Mouse (Mus musculus): ENCODE results near the gene Dzip3.

The Dzip3 gene

GRCm38 (mm10) chr16:48993559-48994342 is at the start of gene Dzip3, which contains the start of gene Cip2a:
Gene Dzip3, minus strand, starts transcription at chr16:48994165.
Gene Cip2a, plus strand, starts transcription at chr16:48994185.
- peak; percentile 85 for DNase-seq (ENCODE audit: low read depth, low spot score)

- DNase-seq (ENCODE audit: low read depth, low spot score) = no peak
These were observed 46.7 kb upstream of the Dzip3 start for GRCm38 (mm10) chr16:49040554-49041221.

- no peak for DNase-seq (ENCODE audit: low read depth, low spot score)
These were observed 43.8 kb upstream of the Dzip3 start for GRCm38 (mm10) chr16:49037771-49038170.

GRCm38 (mm10) chr16:49035852-49036251 is 41.9 kb upstream of the Dzip3 start:
- no peak for DNase-seq (ENCODE audit: low read depth, low spot score)

DNA sequence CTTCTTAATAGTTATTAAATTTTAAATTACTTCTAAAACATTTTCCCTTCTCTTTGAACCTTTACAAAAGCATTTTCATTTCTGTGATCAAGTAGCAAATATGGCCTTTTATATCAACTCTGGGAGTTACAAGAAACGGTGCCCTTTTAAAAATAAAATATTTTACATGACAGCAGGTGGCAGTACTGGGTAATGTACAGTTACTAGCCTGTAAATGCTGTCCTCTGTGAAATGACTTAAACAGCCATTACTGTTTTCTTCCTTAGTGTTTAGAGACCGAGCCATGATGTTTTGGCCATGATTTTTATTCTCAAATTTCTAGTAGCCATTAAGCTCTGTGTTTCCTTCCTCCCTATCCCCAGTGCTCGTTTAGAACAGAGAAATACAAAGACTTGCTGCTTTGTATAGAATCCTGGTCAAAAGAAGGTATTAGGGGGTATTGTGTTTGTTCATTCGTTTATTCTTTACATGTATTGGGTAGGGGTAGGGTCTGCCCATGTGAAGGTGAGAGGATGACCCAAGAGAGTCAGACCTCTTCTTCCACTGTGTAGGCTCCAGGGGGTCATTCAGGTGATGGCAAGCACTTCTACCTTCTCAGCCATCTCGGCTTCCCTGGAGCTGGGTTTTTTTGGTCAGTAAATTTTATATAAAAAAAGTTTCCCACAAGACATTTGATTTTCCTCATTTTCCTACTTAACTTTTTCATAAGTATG is 22.8 kb upstream of the Dzip3 start:
- DNase-seq (ENCODE audit: low read depth, low spot score) = no peak

DNA sequence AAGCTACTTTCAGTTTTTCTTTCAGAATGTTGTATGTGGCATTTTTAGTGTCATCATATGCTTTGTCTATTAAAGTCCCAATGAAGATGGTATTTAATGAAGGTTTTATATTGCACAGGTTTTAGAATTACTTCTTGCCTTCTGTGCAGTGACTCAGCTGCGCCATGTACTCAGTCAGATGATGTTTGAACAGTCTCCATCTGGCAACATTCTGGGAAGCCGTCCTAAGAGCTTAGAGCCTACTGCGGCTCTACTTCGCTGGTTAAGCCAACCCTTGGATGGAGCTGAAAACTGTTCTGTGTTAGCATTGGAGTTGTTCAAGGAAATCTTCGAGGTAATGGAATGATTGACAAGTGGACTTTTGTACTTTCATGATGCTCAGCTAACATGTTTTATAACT is 10.2 kb upstream of the Dzip3 start:
- no peak for DNase-seq (ENCODE audit: low read depth, low spot score)

GRCm38 (mm10) chr16:48994343-48994693 is 353 bp upstream of the Dzip3 start:
- no peak for DNase-seq (ENCODE audit: low read depth, low spot score)

GRCm38 (mm10) chr16:48993231-48993558 is 770 bp downstream of the Dzip3 start:
- DNase-seq (ENCODE audit: low read depth, low spot score) = no peak

DNA sequence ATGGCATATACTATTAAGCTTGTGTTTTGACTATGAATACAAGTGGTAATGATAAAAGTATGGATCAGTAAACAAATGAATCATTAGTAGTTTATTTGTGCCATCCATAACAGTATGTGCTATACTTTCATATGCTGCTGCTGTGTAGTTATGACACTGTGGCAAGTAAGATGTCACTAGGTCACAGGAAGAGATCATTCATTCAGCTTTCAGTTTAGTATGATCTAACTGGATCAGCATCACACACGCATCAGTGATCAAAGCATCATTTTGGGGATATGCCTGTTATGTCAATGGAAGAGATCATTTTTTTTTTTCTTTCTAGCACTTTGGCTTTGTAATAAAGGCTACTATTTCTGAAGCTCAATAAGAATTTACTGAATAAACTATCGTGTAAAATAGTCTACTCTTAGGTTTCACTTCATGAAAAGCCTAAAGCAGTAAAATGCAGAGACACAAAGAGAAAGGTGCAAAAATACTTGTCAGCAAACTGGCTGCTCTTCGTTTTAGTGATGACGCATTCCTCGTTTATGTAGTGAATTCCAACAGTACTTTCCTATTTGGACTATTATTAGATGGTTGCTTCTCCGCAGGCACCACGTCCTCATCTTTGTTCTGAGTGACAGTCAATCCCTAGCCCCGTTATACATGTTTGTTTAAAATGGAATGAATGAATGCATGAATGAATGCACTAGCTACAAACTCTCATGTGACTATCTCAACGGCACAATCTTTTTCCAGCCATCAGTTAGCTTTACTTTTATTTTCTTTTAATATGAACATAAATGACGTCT is 1.3 kb downstream of the Dzip3 start:
- no peak for DNase-seq (ENCODE audit: low read depth, low spot score)

DNA sequence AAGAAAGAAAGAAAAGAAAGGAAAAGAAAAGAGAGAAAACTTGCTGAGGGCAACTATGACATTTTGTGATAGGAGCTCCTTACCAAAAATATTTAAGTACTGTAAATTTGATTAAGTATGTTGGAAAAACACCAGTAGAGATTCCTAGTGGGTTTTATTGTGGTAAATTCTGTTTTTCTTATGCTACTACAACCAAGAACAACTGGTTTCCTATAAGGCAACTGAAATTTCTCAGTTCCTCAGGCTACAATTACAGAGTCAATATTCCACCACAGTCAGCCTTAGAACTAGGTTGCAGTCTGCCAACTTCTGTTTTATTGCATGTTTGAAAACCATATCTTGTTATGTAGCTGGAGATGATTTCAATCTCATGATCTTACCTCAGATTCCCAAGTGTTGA is 4.3 kb downstream of the Dzip3 start:
- no peak for DNase-seq (ENCODE audit: low read depth, low spot score)

DNA sequence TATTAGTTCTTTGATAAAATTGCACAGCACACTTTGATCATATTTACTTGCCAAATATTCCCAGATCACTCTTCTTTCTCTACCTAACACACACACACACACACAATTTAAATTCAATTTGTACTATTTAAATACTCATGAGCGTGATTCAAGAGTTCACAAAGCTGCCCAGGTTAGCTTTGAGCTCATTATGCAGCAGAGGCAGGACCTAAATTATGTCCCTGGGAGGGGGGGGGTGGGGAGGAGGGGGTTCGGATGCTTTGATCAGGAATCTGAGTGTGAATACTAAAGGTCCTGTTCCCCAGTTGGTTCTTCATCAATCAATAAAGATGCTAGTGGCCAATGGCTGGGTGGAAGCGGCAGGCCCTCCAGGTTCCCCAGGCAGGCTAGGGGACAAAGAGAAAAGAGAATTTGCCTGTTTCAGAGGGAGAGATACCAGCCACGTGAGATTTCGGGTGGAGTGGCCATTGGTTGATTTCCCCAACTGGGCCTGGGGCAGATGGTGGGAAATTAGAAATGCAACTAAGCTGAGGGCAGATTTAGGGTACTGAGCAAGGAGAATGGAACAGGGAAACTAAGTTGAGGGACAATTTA is 8.8 kb downstream of the Dzip3 start:
- DNase-seq (ENCODE audit: low read depth, low spot score) = no peak

DNA sequence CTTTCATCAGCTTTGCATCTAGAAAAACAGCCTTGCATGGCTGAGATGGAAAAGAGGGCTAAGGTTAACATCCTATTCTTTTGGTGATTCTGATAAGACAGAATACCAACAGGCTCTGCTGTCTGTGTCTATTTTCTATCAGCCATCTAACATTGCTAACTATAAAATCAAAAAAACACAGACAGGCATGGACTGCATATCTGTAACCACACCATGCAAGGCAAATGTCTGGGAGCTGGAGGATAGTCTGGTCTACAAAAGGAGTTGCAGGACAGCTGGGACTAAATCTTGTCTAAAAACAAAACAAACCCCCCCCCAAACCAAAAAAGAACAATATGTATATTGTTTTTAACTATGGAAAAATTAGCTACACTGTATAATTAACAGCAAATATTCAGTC is 14.0 kb downstream of the Dzip3 start:
- no peak for DNase-seq (ENCODE audit: low read depth, low spot score)

DNA sequence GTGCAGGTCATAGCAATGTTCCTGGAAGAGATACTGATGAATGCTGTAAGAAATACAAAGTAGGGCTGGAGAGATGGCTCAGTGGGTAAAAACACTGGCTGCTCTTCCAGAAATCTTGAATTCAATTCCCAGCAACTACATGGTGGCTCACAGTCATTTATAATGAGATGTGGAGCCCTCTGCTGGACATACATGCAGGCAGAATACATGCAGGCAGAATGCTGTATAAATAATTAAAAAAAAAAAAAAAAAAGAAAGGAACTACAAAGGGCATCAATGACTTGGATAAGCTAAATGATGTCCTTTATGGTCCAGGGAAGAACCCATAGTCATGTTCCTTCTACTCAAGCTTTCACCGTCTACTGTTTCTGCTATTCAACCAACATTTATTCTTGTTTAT is 20.4 kb downstream of the Dzip3 start:
- DNase-seq (ENCODE audit: low read depth, low spot score) = no peak

DNA sequence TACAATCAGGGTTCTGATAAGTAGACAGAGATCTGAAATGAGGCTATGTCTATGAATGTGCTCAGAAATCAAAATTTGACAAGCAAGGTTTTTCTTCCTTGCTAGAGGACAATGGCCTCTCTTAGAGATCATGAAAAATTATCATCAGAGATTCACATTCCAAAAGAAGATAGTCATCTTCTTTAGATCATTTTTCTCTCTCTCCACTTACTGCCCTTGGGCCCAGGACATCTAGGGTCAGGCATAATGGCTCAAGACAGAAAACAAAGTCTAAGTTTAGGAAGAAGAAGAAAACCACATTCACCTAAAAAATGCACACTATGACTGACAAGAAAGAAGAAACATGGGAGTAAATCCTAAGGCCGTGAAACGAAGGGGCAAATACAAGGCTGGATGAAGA is 21.0 kb downstream of the Dzip3 start:
- DNase-seq (ENCODE audit: low read depth, low spot score) = no peak

GRCm38 (mm10) chr16:48941805-48942204 is 52.2 kb downstream of the Dzip3 start:
- peak; percentile 5 for DNase-seq (ENCODE audit: low read depth, low spot score)

DNA sequence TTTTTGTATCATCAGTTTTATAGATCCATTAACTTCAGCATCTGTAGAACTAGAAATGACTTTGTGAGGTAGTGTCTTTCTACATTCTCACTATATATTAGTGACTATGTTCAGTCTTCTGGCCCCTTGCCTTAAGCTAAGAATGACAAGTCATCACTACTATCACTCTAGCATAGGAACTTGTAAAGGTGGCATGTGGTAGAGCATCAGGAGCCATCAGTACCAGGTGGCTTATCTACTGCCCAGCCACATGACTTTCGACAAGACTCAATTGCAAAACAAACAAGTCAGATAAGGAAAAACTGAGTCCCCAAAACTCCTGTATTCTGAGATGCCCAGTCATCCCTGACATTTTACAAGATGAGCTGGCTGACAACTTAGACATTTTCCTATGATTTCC is 70.2 kb downstream of the Dzip3 start:
- no peak for DNase-seq (ENCODE audit: low read depth, low spot score)

GRCm38 (mm10) chr16:48913206-48913605 is 80.8 kb downstream of the Dzip3 start:
- DNase-seq (ENCODE audit: low read depth, low spot score) = no peak

DNA sequence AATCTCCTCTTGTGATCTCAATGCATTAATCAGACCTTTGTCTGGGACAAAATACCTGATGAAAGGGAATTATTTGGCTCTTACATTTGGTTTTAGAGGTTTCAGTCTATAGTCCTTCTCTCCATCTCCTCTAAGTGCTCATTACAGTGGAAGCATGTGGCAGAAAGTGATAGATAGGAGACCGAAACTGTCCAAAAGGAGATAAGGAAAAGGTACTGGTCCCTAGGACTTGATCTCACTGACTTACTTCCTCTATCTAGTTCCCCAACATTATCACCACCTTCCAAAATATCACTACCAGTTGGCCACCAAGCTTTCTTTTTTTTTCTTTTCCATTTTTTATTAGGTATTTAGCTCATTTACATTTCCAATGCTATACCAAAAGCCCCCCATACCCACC is 82.8 kb downstream of the Dzip3 start:
- DNase-seq (ENCODE audit: low read depth, low spot score) = no peak

DNA sequence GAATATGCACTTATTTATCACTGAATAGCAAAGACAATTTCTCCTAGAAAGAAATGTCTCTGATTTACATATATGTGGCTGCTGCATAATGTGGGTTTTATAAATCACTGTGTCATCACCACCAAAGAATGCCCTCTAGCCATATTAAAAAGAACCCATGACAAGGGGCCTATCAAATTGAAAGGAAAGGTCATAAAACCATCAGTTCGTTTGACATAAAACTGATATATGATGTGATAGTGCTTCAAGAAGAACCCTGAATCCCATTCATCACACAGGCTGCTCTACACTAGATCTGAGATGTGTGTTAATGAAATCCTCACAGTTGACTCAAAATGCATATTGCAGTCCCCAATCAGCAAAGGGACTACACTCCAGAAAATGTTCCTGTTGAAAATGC is 94.1 kb downstream of the Dzip3 start:
- no peak for DNase-seq (ENCODE audit: low read depth, low spot score)

DNA sequence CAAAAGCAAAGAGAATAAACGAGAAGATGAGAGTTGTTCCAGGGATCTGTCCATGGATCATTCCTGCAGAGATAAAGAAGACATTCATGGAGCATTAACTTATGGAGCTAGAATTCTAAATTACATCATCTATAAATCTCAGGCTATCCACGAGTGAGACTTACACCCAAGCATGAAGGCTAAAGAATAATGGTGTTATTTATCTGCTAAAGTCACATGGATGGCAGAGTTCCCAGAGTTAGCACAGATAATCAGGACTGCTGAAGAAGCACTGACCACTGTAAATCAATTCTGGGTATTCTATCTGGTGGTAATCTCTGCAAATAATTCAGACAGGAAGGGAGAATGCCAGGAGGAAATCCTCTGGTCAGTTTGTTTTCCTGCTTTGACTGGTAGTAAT is 103.2 kb downstream of the Dzip3 start:
- DNase-seq (ENCODE audit: low read depth, low spot score) = no peak

All from retina, postnatal 7 days (tissue).